Mouse (Mus musculus) small intestine, adult 2 months (tissue): ENCODE results near the gene Plekhg5.

ENCODE experiments used
- CTCF ChIP-seq: fragments of 200-500 bp; IDR thresholded peaks from 2 replicates; pipeline ENCODE4 v1.5.1; 2012; ENCODE audit warnings: low read depth, mild to moderate bottlenecking, control low read depth, inconsistent platforms, low read length, moderate library complexity, mixed read lengths; ENCODE audit not compliant: insufficient replicate concordance, insufficient read length; ENCODE audit errors: extremely low read depth
- POLR2A ChIP-seq: fragments of 200-500 bp; IDR thresholded peaks from 2 replicates; pipeline ENCODE4 v1.6.1; 2012; ENCODE audit warnings: low read depth, mild to moderate bottlenecking, control low read depth, inconsistent platforms, low read length, moderate library complexity

DNA sequence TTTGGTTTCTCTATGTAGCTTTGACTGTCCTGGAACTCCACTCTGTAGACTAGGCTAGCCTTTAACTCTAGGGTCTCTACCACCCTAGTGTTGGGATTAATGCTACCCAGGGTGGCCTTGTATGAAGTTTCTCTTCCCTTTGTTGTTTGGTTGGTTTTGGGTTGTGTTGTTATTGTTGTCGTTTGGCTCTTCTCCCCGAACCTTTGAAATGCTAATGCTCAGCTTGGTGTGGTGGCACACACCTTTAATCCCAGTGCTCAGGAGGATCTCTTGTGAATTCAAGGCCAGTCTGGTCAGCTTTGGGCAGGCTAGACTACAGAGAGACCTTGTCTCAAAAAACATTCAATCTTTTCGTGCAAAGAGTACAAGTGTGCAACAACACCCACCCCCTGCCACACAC is 29.1 kb upstream of the Plekhg5 start:
- TF ChIP-seq POLR2A (no peak), CTCF (no peak)
